Mouse (Mus musculus) stomach, postnatal 0 days (tissue): ENCODE results near the gene Hrk. TPM values are rescaled to one million over a fixed set of nuclear protein-coding genes. Genes with fewer than 3 reads are reported as not detected.

ENCODE experiments used
- ATAC-seq: fragments of 200-750 bp; cut with Nextera tagmentation; 2 replicates; pipeline ENCODE4 v1.8.0; 2017; ENCODE audit not compliant: low FRiP score, low TSS enrichment
- DNase-seq: peaks from one replicate; pipeline ENCODE4 v3.0.0-alpha.2; 2016; ENCODE audit warnings: low spot score
- H3K27ac ChIP-seq: fragments of 300-500 bp; sonication (generic); replicated peaks from 2 replicates; pipeline ENCODE4 v1.5.1; 2014; ENCODE audit warnings: mild to moderate bottlenecking, control low read depth
- H3K27me3 ChIP-seq: fragments of 300-500 bp; sonication (generic); 2 replicates; pipeline ENCODE4 v1.6.1; 2014; ENCODE audit warnings: low read length; ENCODE audit not compliant: control insufficient read depth, insufficient read depth
- H3K36me3 ChIP-seq: fragments of 300-500 bp; sonication (generic); 2 replicates; pipeline ENCODE4 v1.6.1; 2014; ENCODE audit warnings: low read length, mixed read lengths; ENCODE audit not compliant: control insufficient read depth, insufficient read depth
- H3K4me1 ChIP-seq: fragments of 300-500 bp; sonication (generic); replicated peaks from 2 replicates; pipeline ENCODE4 v1.6.1; 2014; ENCODE audit warnings: antibody characterized with exemption; ENCODE audit not compliant: control insufficient read depth, insufficient read depth
- H3K4me2 ChIP-seq: fragments of 300-500 bp; sonication (generic); replicated peaks from 2 replicates; pipeline ENCODE4 v1.6.1; 2014; ENCODE audit warnings: low read depth, mild to moderate bottlenecking, control low read depth, moderate library complexity
- H3K4me3 ChIP-seq: fragments of 300-500 bp; sonication (generic); 2 replicates; pipeline ENCODE4 v1.5.1; 2014; ENCODE audit warnings: low read depth, low read length, control low read depth
- H3K9ac ChIP-seq: fragments of 300-500 bp; sonication (generic); 2 replicates; pipeline ENCODE4 v1.6.1; 2014; ENCODE audit warnings: mild to moderate bottlenecking, low read length, control low read depth, mixed read lengths
- H3K9me3 ChIP-seq: fragments of 300-500 bp; sonication (generic); 2 replicates; pipeline ENCODE4 v1.6.1; 2016; ENCODE audit warnings: low read length; ENCODE audit not compliant: control insufficient read depth
- CTCF ChIP-seq: IDR thresholded peaks from 2 replicates; pipeline ENCODE4 v1.5.1; 2016; ENCODE audit warnings: antibody characterized with exemption, low read depth, mild to moderate bottlenecking, moderate library complexity
- EP300 ChIP-seq: optimal IDR thresholded peaks from 2 replicates; pipeline ENCODE3; 2016; ENCODE audit warnings: antibody characterized with exemption
- WGBS: fragments of 180-500 bp; shearing (Covaris S2); extraction: QIAGEN DNeasy Blood & Tissue Kit; methylation state at CpG from one replicate; pipeline ENCODE4 v1.1.7; 2014; 5-methylcytosine and 5-hydroxymethylcytosine counted together
- polyA plus RNA-seq: library from polyadenylated mRNA; unstranded; fragments of >200 nt; fragmentation: Nextera tagmentation; extraction: Ambion mirVana; gene quantifications from 2 replicates; pipeline ENCODE4 v1.2.1, GENCODE M21; 2015

Hrk gene
- polyA plus RNA-seq, result 0.18 and 0.41 TPM in 2 replicates

DNA sequence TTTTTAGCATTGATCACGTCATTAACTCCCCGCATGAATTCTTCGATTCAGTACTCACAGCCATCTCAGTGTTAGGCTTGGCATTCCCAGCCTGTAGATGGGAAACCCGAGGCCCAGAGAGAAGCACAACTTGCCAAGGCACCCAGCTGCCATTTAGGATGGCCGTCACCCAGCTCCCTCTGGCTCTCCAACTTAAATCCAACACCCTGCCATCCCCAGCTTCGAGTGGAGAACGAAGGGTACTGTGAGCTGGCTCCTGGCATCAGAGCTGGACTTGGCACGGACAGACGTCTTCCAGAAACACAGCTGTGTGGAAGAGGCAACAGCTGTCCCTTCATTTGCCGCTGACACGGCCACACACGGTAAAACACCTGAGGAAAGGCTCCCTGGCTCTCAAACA is at the start of gene Hrk:
Gene Hrk (plus strand): TSS at position 68 of the 400 bp plus-strand sequence.
- WGBS, result 63% methylated on average over 12 of the region's 12 CpGs
- no peak for ATAC-seq
- H3K4me1 ChIP-seq, result peaks cover 1% of the 10 kb centered on the region; the same call in 1 of the 2 replicates

DNA sequence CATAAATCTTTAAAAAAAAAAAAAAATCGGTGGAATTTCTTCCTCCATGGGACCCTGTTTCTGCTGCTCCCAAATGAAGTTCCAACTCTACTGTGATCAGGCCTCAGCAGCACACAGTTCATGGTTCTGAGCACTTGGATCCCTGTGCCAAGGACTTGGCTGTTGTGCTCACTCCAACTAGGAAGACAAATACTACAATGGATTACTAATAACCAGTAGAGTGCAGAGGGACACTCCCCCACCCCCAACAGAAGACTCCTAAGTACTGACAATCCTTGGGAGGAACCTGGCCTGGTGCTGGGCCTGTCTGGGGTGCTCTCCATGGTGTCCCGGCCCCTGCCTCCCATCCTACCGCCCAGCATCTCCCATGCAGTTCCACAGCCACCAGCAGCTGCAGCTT is 46.1 kb upstream of the Hrk start:
- H3K4me2 ChIP-seq, result no peak overlapping the region
- no peak overlapping the region for H3K27ac ChIP-seq
- no peaks in the 10 kb centered on the region for H3K36me3 ChIP-seq
- no peak for ATAC-seq
- H3K9ac ChIP-seq, result no peak overlapping the region
- no peaks in the 10 kb centered on the region for H3K27me3 ChIP-seq
- 89% methylated on average over 3 of the region's 3 CpGs for WGBS
- TF ChIP-seq CTCF (no peak), EP300 (no peak)
- peaks cover 3% of the 10 kb centered on the region; the same call in 1 of the 2 replicates for H3K4me1 ChIP-seq
- H3K9me3 ChIP-seq, result no peaks in the 10 kb centered on the region
- no peak overlapping the region for H3K4me3 ChIP-seq
- no peak for DNase-seq

More for the DNA sequence above, at the start of gene Hrk:
- no peak within 1 kb of the TSS for H3K9ac ChIP-seq
- no peaks in the 10 kb centered on the region for H3K36me3 ChIP-seq
- no peak for DNase-seq
- H3K4me2 ChIP-seq, result no peak within 1 kb of the TSS
- TF ChIP-seq CTCF, result no peak
- TF ChIP-seq EP300, result no peak
- no peak within 1 kb of the TSS for H3K27ac ChIP-seq
- no peaks in the 10 kb centered on the region for H3K27me3 ChIP-seq
- H3K9me3 ChIP-seq, result no peaks in the 10 kb centered on the region
- H3K4me3 ChIP-seq, result no peak within 1 kb of the TSS

DNA sequence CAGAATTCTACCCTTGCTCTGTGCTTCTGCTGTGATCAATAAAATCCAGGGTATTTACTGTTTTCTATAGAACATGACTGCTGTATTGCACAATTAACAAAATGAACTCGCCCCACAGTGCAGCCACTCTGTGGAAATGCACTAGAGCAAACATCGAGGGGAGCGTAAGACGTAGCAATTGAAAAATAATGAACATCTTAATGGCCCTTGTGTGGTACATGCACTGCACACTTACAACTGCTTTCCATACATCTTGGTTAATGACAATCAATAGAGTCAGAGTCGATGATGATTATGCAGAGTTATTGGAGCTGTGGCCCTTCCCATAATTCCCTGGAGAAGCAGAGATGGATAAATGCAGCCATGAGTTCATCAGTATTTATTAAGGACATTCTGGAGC is 45.5 kb upstream of the Hrk start:
- Histone ChIP-seq H3K36me3 (0 out of 2 replicates have a peak, but pooled peaks cover 2% of the 10 kb centered on the region), H3K4me2 (no peak overlapping the region), H3K4me3 (no peak overlapping the region), H3K27ac (no peak overlapping the region), H3K9me3 (no peaks in the 10 kb centered on the region), H3K27me3 (no peaks in the 10 kb centered on the region), H3K9ac (no peak overlapping the region), H3K4me1 (peaks cover 3% of the 10 kb centered on the region; the same call in 1 of the 2 replicates)
- WGBS, result 90% methylated on average over 5 of the region's 5 CpGs
- DNase-seq (no peak), ATAC-seq (no peak)
- no peak for TF ChIP-seq EP300
- TF ChIP-seq CTCF, result no peak

DNA sequence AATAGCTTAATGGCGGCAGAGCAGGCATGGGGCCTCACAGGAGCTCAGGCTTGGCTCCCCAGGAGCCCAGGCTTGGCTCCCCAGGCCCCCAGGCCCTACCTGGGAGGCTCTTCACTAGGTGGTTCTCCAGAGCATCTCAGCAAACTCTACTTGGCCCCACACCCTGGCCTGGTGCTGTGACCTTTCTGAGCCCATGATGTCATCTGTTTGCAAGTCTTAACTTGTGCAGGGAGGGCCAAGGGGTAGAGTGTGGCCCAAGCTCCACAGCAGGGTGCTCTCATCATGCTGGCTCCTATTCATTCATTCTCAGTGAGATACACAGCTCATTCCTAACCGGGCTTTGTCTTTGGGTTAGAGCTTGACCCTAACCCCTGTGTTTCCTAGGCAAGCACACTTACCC is 43.8 kb upstream of the Hrk start:
- no peak for ATAC-seq
- no peak overlapping the region for H3K27ac ChIP-seq

DNA sequence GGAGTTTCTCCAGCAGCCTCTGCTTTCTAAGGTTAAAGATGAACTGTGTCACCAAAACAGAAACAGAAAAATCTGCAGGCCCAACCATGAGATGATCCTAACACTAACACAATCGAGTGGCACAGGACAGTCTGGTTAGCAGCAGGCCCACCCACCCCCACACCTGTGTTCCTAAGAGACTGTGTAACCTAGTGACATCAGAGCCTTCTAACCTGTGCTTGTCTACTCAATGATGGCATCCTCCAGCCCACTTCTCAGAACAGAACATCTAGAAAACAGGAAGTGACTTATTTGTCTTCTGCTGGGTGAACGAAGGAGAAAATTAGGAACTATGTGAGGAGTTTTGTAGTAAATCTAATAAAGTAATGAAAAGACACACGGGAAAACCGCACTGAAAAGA is 42.5 kb upstream of the Hrk start:
- DNase-seq (no peak), ATAC-seq (no peak)
- WGBS, result 86% methylated on average over 4 of the region's 4 CpGs
- peaks cover 3% of the 10 kb centered on the region; the same call in 1 of the 2 replicates for H3K4me1 ChIP-seq
- H3K4me3 ChIP-seq, result no peak overlapping the region
- H3K9me3 ChIP-seq, result no peaks in the 10 kb centered on the region
- peaks cover 6% of the 10 kb centered on the region for H3K36me3 ChIP-seq
- TF ChIP-seq CTCF, result no peak
- no peak overlapping the region for H3K4me2 ChIP-seq
- no peak overlapping the region for H3K9ac ChIP-seq
- H3K27ac ChIP-seq, result no peak overlapping the region
- H3K27me3 ChIP-seq, result no peaks in the 10 kb centered on the region

More for the DNA sequence above, 43.8 kb upstream of the Hrk start:
- Histone ChIP-seq H3K9ac (no peak overlapping the region), H3K4me3 (no peak overlapping the region), H3K4me2 (no peak overlapping the region), H3K36me3 (peaks cover 6% of the 10 kb centered on the region), H3K4me1 (peaks cover 3% of the 10 kb centered on the region; the same call in 1 of the 2 replicates), H3K27me3 (no peaks in the 10 kb centered on the region), H3K9me3 (no peaks in the 10 kb centered on the region)
- 44% methylated on average over 2 of the region's 2 CpGs for WGBS
- TF ChIP-seq CTCF (no peak), EP300 (no peak)
- DNase-seq, result no peak

DNA sequence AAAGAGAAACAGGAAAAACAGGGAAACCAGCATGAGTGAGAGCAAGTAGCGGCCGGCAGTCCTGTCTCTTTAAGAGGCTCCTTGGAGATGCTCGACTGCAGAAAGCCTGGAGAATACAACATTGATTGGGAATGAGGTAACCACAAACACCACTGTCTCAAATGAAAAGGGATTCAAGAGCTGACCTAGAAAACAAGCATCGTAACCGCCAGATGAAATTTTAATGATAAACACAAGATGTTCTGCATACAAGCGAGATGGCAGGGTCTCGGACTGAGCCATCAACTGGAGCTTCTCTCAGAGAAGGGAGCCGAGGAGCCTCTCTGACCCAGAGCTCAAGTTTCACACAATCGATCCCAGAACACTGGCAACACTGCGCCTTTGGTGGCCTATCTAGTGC is 41.4 kb upstream of the Hrk start:
- no peak for TF ChIP-seq EP300
- TF ChIP-seq CTCF, result no peak
- ATAC-seq (no peak), DNase-seq (no peak)
- Histone ChIP-seq H3K9ac (no peak overlapping the region), H3K9me3 (no peaks in the 10 kb centered on the region), H3K4me2 (no peak overlapping the region), H3K4me3 (no peak overlapping the region), H3K27ac (no peak overlapping the region; the same call in 1 of the 2 replicates), H3K27me3 (no peaks in the 10 kb centered on the region), H3K4me1 (peaks cover 3% of the 10 kb centered on the region; the same call in 1 of the 2 replicates), H3K36me3 (peaks cover 6% of the 10 kb centered on the region)
- 45% methylated on average over 10 of the region's 10 CpGs for WGBS
